Mouse (Mus musculus) erythroblast, embryonic 14.5 days (primary cell): Measurements from ENCODE around the gene Eva1c.

Experiments
- GATA1 ChIP-seq: IDR thresholded peaks from 2 replicates; pipeline ENCODE4 v1.6.1; 2012; ENCODE audit warnings: low read length, inconsistent platforms, mixed read lengths
- TAL1 ChIP-seq: IDR thresholded peaks from 3 replicates; pipeline ENCODE4 v1.6.1; 2012; ENCODE audit warnings: low read length, inconsistent platforms, mixed read lengths

DNA sequence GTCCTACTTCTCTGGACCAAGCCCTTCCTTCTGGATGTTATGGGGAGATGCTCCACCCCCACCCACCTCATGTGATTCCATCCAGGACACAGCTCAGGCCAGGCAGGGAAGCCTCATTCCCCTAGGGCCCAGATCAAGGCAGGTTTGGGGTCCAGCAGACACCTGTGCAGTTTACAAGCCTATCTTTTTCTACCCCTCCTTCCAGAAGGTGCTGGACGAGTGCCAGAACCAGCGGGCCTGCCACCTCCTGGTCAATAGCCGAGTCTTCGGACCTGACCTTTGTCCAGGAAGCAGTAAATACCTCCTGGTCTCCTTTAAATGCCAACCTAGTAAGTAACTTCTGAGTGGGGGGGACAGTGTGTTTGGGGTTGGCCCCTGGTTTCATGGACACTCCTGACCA, 42.8 kb downstream of the Eva1c start:
- TF ChIP-seq GATA1 (no peak), TAL1 (no peak)
